Mouse (Mus musculus): ENCODE results near the gene Hnrnpc. TPM values are rescaled to one million over a fixed set of nuclear protein-coding genes. Genes with fewer than 3 reads are reported as not detected.
"Not testable (repeated sequence)": the region's sequence is repeated elsewhere in the genome, so short reads cannot be mapped to it uniquely, and the experiment has no call there.

Gene Hnrnpc
- polyA plus RNA-seq, 1 experiment from 2014 or later, result 1,066 TPM

GRCm38 (mm10) chr14:52071599-52072137 lies 32.2 kb downstream of the Hnrnpc start:
- WGBS, result 95% methylated on average over 15 of the region's 15 CpGs
- H3K9ac ChIP-seq (replicated peaks; ENCODE audit: low read length), result no peak overlapping the region
- H3K27me3 ChIP-seq (ENCODE audit: control insufficient read depth, insufficient read depth, low read length), result no peaks in the 10 kb centered on the region
- H3K36me3 ChIP-seq (replicated peaks; ENCODE audit: control insufficient read depth, insufficient read depth, low read depth, low read length), result peaks cover 8% of the 10 kb centered on the region
- DNase-seq (ENCODE audit: low spot score), result no peak
- no peaks in the 10 kb centered on the region for H3K4me1 ChIP-seq (ENCODE audit: control insufficient read depth, insufficient read depth, low read length)
- ATAC-seq (replicated peaks; ENCODE audit: insufficient number of reproducible peaks, low FRiP score, low TSS enrichment, low read depth), result 0 out of 2 replicates have a peak, but pooled peaks have one; percentile 40
- no peak overlapping the region for H3K4me3 ChIP-seq (ENCODE audit: low read depth, low read length)
- H3K27ac ChIP-seq (replicated peaks; ENCODE audit: low read depth, low read length), result no peak overlapping the region
- no peak overlapping the region for H3K4me2 ChIP-seq (ENCODE audit: low read depth, low read length)
- no peaks in the 10 kb centered on the region for H3K9me3 ChIP-seq (replicated peaks; ENCODE audit: control insufficient read depth, low read length)

- ATAC-seq (replicated peaks; ENCODE audit: insufficient number of reproducible peaks, low FRiP score, low TSS enrichment, low read depth) (no peak), DNase-seq (ENCODE audit: low spot score) (no peak)
- Histone ChIP-seq H3K36me3 (replicated peaks; ENCODE audit: control insufficient read depth, insufficient read depth, low read depth, low read length) (no peaks in the 10 kb centered on the region), H3K4me3 (ENCODE audit: low read depth, low read length) (no peak overlapping the region), H3K4me2 (ENCODE audit: low read depth, low read length) (no peak overlapping the region), H3K9me3 (replicated peaks; ENCODE audit: control insufficient read depth, low read length) (no peaks in the 10 kb centered on the region), H3K27me3 (ENCODE audit: control insufficient read depth, insufficient read depth, low read length) (no peaks in the 10 kb centered on the region), H3K27ac (replicated peaks; ENCODE audit: low read depth, low read length) (no peak overlapping the region), H3K4me1 (ENCODE audit: control insufficient read depth, insufficient read depth, low read length) (no peaks in the 10 kb centered on the region), H3K9ac (replicated peaks; ENCODE audit: low read length) (no peak overlapping the region)
- 60% methylated on average over 4 of the region's 4 CpGs for WGBS
These were observed 37.7 kb downstream of the Hnrnpc start for GRCm38 (mm10) chr14:52066135-52066534.

DNA sequence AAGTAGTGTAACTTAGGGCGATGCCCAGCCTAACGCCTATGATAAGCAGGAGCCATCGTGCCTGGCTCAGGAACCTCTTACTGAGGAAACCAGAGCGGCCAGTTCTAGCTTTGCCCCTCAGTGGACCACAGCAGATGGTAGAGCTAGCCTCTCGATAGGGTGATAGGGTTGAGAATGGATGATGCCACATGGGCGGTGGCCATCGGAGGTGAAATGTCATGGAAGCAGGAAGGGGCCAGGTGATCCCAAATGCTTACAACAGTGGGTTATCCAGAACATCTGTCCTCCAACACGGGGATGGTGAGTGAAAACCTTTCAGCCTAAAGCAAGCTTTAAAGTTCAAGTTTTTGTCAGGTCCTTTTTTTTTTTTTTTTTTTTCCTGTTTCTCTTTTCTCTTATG lies 42.0 kb downstream of the Hnrnpc start:
- H3K27ac ChIP-seq (replicated peaks; ENCODE audit: low read depth, low read length), result no peak overlapping the region
- no peaks in the 10 kb centered on the region for H3K4me1 ChIP-seq (ENCODE audit: control insufficient read depth, insufficient read depth, low read length)
- ATAC-seq (replicated peaks; ENCODE audit: insufficient number of reproducible peaks, low FRiP score, low TSS enrichment, low read depth) (no peak), DNase-seq (ENCODE audit: low spot score) (no peak)
- H3K9ac ChIP-seq (replicated peaks; ENCODE audit: low read length), result no peak overlapping the region
- no peaks in the 10 kb centered on the region for H3K36me3 ChIP-seq (replicated peaks; ENCODE audit: control insufficient read depth, insufficient read depth, low read depth, low read length)
- WGBS, result 84% methylated on average over 8 of the region's 8 CpGs
- no peak overlapping the region for H3K4me2 ChIP-seq (ENCODE audit: low read depth, low read length)
- H3K4me3 ChIP-seq (ENCODE audit: low read depth, low read length), result no peak overlapping the region
- H3K9me3 ChIP-seq (replicated peaks; ENCODE audit: control insufficient read depth, low read length), result no peaks in the 10 kb centered on the region
- H3K27me3 ChIP-seq (ENCODE audit: control insufficient read depth, insufficient read depth, low read length), result no peaks in the 10 kb centered on the region

DNA sequence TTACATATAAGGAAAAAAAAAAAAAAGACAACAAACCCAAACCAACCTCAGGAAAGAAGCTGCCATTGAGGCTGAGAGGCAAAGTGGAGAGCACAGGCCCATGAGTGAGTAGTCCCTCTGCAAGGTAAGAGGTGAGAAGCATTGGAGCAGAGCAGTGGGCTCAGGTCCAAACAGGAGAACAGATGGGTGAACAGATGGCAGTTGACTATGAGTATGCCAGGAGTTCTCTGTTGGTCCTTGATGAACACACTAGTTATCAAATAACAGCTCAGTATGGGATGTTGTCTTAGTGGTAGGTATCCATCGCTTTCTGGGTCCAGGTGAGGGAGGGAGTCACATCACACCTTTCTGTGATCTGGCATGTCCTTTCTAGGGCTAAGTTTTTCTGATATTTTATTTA lies 43.0 kb downstream of the Hnrnpc start:
- Histone ChIP-seq H3K4me2 (ENCODE audit: low read depth, low read length) (no peak overlapping the region), H3K4me3 (ENCODE audit: low read depth, low read length) (no peak overlapping the region), H3K36me3 (replicated peaks; ENCODE audit: control insufficient read depth, insufficient read depth, low read depth, low read length) (no peaks in the 10 kb centered on the region), H3K4me1 (ENCODE audit: control insufficient read depth, insufficient read depth, low read length) (no peaks in the 10 kb centered on the region), H3K27me3 (ENCODE audit: control insufficient read depth, insufficient read depth, low read length) (no peaks in the 10 kb centered on the region), H3K27ac (replicated peaks; ENCODE audit: low read depth, low read length) (no peak overlapping the region), H3K9ac (replicated peaks; ENCODE audit: low read length) (no peak overlapping the region), H3K9me3 (replicated peaks; ENCODE audit: control insufficient read depth, low read length) (no peaks in the 10 kb centered on the region)
- ATAC-seq (replicated peaks; ENCODE audit: insufficient number of reproducible peaks, low FRiP score, low TSS enrichment, low read depth) (no peak), DNase-seq (ENCODE audit: low spot score) (no peak)
- 85% methylated on average over 1 of the region's 1 CpGs for WGBS

GRCm38 (mm10) chr14:52059982-52060381 lies 43.8 kb downstream of the Hnrnpc start:
- H3K4me2 ChIP-seq (ENCODE audit: low read depth, low read length), result no peak overlapping the region
- no peaks in the 10 kb centered on the region for H3K4me1 ChIP-seq (ENCODE audit: control insufficient read depth, insufficient read depth, low read length)
- 72% methylated on average over 4 of the region's 4 CpGs for WGBS
- H3K27me3 ChIP-seq (ENCODE audit: control insufficient read depth, insufficient read depth, low read length), result no peaks in the 10 kb centered on the region
- no peak for DNase-seq (ENCODE audit: low spot score)
- no peak overlapping the region for H3K9ac ChIP-seq (replicated peaks; ENCODE audit: low read length)
- no peaks in the 10 kb centered on the region for H3K36me3 ChIP-seq (replicated peaks; ENCODE audit: control insufficient read depth, insufficient read depth, low read depth, low read length)
- H3K27ac ChIP-seq (replicated peaks; ENCODE audit: low read depth, low read length), result no peak overlapping the region
- H3K4me3 ChIP-seq (ENCODE audit: low read depth, low read length), result no peak overlapping the region
- no peak for ATAC-seq (replicated peaks; ENCODE audit: insufficient number of reproducible peaks, low FRiP score, low TSS enrichment, low read depth)
- H3K9me3 ChIP-seq (replicated peaks; ENCODE audit: control insufficient read depth, low read length), result no peaks in the 10 kb centered on the region

- 88% methylated on average over 3 of the region's 3 CpGs for WGBS
- H3K27me3 ChIP-seq (ENCODE audit: control insufficient read depth, insufficient read depth, low read length); H3K9ac ChIP-seq (replicated peaks; ENCODE audit: low read length); H3K27ac ChIP-seq (replicated peaks; ENCODE audit: low read depth, low read length); H3K9me3 ChIP-seq (replicated peaks; ENCODE audit: control insufficient read depth, low read length); ATAC-seq (replicated peaks; ENCODE audit: insufficient number of reproducible peaks, low FRiP score, low TSS enrichment, low read depth); H3K4me2 ChIP-seq (ENCODE audit: low read depth, low read length); H3K36me3 ChIP-seq (replicated peaks; ENCODE audit: control insufficient read depth, insufficient read depth, low read depth, low read length); H3K4me1 ChIP-seq (ENCODE audit: control insufficient read depth, insufficient read depth, low read length); DNase-seq (ENCODE audit: low spot score); H3K4me3 ChIP-seq (ENCODE audit: low read depth, low read length): not testable (repeated sequence)
These were observed 51.1 kb downstream of the Hnrnpc start for GRCm38 (mm10) chr14:52052720-52053119.

- no peak for ATAC-seq (replicated peaks; ENCODE audit: insufficient number of reproducible peaks, low FRiP score, low TSS enrichment, low read depth)
- H3K9ac ChIP-seq (replicated peaks; ENCODE audit: low read length), result no peak overlapping the region
These were observed 57.8 kb downstream of the Hnrnpc start for GRCm38 (mm10) chr14:52045966-52046565.

DNA sequence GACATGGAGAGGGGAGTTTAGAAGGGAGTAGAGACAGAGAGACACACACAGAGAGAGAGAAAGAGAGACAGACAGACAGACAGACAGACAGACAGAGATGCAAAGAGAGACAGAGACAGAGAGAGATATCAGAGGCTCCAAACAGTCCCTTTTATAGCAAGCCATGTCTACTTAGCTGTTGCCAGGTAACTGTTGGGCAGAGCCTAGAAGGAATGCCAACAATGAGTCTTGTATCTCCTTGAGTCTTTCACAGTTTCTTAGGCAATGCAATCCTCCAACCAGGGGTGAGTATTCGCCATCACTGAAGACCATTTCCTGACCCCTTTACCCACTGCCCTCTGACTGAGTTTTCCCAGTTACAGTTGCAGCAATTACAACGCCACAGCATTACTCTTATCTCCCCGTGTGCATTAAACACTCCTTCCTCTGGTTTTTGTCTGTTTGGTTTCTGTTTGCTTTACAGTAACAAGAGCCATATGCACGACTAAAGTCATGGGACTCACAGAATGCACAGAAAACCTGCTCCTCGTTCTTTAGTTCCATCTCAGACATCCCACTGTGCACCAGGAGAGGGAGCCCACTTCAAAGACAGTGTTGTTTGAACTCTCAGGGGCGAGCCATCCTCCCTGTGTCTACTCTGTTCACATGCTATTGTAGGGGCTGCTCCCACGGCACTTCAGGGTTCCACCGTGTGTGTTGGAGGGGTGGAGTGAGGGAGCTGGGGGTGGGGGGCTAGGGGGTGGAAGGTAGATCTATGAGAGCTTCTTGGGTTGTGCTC lies 58.7 kb downstream of the Hnrnpc start:
- Histone ChIP-seq H3K27me3 (ENCODE audit: control insufficient read depth, insufficient read depth, low read length) (no peaks in the 10 kb centered on the region), H3K36me3 (replicated peaks; ENCODE audit: control insufficient read depth, insufficient read depth, low read depth, low read length) (no peaks in the 10 kb centered on the region), H3K27ac (replicated peaks; ENCODE audit: low read depth, low read length) (no peak overlapping the region), H3K4me3 (ENCODE audit: low read depth, low read length) (no peak overlapping the region), H3K9ac (replicated peaks; ENCODE audit: low read length) (no peak overlapping the region), H3K4me1 (ENCODE audit: control insufficient read depth, insufficient read depth, low read length) (no peaks in the 10 kb centered on the region), H3K9me3 (replicated peaks; ENCODE audit: control insufficient read depth, low read length) (no peaks in the 10 kb centered on the region), H3K4me2 (ENCODE audit: low read depth, low read length) (no peak overlapping the region)
- DNase-seq (ENCODE audit: low spot score) (peak; percentile 79), ATAC-seq (replicated peaks; ENCODE audit: insufficient number of reproducible peaks, low FRiP score, low TSS enrichment, low read depth) (peak; percentile 79; the same call in 1 of the 2 replicates)
- 7% methylated on average over 8 of the region's 8 CpGs for WGBS

More at GRCm38 (mm10) chr14:52045966-52046565, 57.8 kb downstream of the Hnrnpc start:
- no peaks in the 10 kb centered on the region for H3K36me3 ChIP-seq (replicated peaks; ENCODE audit: control insufficient read depth, insufficient read depth, low read depth, low read length)
- H3K27me3 ChIP-seq (ENCODE audit: control insufficient read depth, insufficient read depth, low read length), result no peaks in the 10 kb centered on the region
- H3K4me3 ChIP-seq (ENCODE audit: low read depth, low read length), result no peak overlapping the region
- no peak overlapping the region for H3K4me2 ChIP-seq (ENCODE audit: low read depth, low read length)
- WGBS, result 81% methylated on average over 9 of the region's 9 CpGs
- H3K27ac ChIP-seq (replicated peaks; ENCODE audit: low read depth, low read length), result no peak overlapping the region
- DNase-seq (ENCODE audit: low spot score), result no peak
- H3K4me1 ChIP-seq (ENCODE audit: control insufficient read depth, insufficient read depth, low read length), result no peaks in the 10 kb centered on the region
- H3K9me3 ChIP-seq (replicated peaks; ENCODE audit: control insufficient read depth, low read length), result no peaks in the 10 kb centered on the region
